Mouse (Mus musculus) kidney, postnatal 10 days (tissue): Measurements from ENCODE around the gene Lonrf2.

Experiments
- DNase-seq: peaks from one replicate; pipeline ENCODE4 v3.0.0; 2021; ENCODE audit warnings: mixed read lengths

Lonrf2 gene

DNA sequence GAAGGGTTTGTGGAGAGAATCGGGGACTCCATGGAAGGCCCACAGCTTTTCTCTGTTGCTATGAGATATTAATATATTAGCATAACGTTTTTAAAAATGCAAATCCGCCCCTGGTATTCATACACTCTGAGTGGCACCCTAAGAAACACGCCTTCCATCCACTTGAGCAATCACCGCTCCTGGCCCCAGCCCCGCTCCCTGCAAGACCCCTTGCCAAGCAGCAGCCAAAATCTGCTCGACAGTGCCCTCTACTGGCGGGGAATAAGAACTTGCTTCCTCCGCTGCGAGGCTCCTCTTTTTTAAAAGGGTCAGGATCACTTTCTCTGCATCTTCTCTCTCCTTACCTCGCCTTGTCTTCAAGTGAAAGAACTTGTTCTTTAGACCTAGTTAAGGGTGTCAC is 68.7 kb downstream of the Lonrf2 start:
- peak; percentile 91 for DNase-seq

GRCm38 (mm10) chr1:38766661-38767572 is 69.6 kb downstream of the Lonrf2 start:
- peak; percentile 88 for DNase-seq

- no peak for DNase-seq
Measured at GRCm38 (mm10) chr1:38766254-38766653, 70.3 kb downstream of the Lonrf2 start.

GRCm38 (mm10) chr1:38763960-38764613 is 72.4 kb downstream of the Lonrf2 start:
- DNase-seq, result no peak

DNA sequence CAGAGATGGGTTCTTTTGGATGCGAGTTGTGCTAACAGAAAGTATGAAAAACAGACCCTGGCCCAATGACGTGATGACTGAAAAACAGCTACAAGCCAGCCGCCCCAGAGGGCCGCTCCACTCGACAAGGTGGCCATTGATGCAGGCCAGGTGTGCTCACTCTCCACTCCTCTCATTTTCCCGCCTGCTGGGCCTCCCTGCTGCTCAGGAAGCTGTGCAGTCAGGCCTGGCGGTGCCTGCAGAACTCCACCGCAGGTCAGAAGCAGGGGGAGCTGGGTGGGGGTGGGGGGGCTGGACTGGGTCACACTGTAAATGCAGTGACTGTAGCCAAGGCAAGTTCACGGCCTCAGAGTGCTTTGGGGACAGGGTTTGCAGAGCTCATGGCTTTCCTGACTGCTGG is 76.1 kb downstream of the Lonrf2 start:
- DNase-seq, result peak; percentile 28

DNA sequence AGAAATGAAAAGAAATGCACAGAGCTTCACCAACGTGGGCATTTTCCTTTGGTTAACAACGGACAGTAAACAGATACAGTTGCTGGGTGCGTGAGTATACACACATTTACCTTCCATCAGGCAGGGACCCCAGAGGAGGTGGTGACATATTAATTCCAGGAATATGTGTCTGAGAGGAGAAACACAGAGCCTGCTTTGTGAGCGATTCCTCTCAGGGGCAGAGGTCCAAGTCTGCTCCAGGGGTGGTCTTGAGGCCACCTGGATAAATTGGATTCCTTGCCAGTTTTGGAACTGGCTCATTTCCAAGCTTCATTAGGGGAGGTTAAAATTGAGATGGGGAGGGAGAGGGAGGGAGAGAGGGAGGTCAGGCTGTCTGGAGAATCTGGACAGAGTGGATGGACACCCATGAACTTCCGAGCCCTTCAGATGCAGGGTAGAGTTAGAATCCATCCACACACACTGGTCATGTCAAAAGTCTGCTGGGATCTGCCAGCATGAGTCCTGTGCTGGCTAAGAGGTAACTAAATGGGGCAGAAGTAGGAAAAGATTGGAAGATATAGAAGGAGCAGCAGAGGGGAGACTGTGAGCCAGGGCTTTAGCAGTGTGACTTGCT is 78.6 kb downstream of the Lonrf2 start:
- no peak for DNase-seq

DNA sequence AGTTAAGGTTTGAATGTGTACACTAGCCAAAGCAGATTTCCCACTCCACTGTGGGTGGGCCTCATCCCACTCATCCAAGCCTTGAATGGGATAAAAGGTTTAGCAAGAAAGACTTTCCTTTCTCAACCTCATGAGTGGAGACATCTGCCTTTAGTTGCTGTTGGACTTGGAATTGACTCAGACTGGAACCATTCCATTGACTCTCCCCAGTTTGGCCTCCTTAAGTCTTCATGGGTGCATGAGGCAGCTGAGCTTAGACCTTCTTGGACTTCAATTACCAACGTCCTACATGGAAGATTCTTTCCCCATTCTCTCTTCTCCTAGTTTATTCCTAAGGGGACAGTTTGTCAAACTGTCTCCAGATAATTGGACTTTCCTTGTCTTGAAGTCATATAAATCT is 92.6 kb downstream of the Lonrf2 start:
- DNase-seq, result peak; percentile 15
